In genomic region chr7:15945721-15946536, GRCm38 (mm10) we compare ENCODE assay signal across 8 mouse cellular contexts. TPM values are rescaled to one million over a fixed set of nuclear protein-coding genes. Genes with fewer than 3 reads are reported as not detected.
A peak's percentile ranks its signal among the peaks of the same experiment; 100 is the strongest.
DNase-seq lines count a peak whose midpoint lies in the region; ATAC-seq lines count a peak whose summit lies in the region.

TSS of gene Nop53 (minus strand) at chr7:15946074.

- no peaks in the 10 kb centered on the region for H3K27me3 ChIP-seq in hindbrain, embryonic 15.5 days

- H3K4me3 ChIP-seq in hindbrain, embryonic 15.5 days: peak within 1 kb of the TSS; percentile 78

- no peaks in the 10 kb centered on the region for H3K9me3 ChIP-seq in hindbrain, embryonic 15.5 days

- peak within 1 kb of the TSS; percentile 90 for H3K4me2 ChIP-seq in hindbrain, embryonic 15.5 days

- peak within 1 kb of the TSS; percentile 68 for H3K9ac ChIP-seq in hindbrain, embryonic 15.5 days

- 1% methylated on average over 59 of the region's 59 CpGs for WGBS in hindbrain, embryonic 15.5 days

- peaks cover 27% of the 10 kb centered on the region for H3K4me1 ChIP-seq in hindbrain, embryonic 15.5 days (replicated peaks)

- ATAC-seq in hindbrain, embryonic 15.5 days (ENCODE audit: low FRiP score, low read depth): peak; percentile 94

- DNase-seq in R1 (ENCODE audit: low read depth, low spot score): peak; percentile 99
- DNase-seq in cerebellum, postnatal 25 days: peak; percentile 97 to 98
- peak; percentile 94 to 98 for DNase-seq in frontal cortex, postnatal 36 days (ENCODE audit: low spot score in 2 of 2)
- peak; percentile 96 for DNase-seq in left cerebral cortex, adult 11 months (ENCODE audit: low spot score)
- DNase-seq in lung, postnatal 4 days: peak; percentile 92 to 93
- DNase-seq in retina, postnatal 7 days (ENCODE audit: low read depth, low spot score): peak; percentile 96
- peak; percentile 90 for DNase-seq in urinary bladder, adult 2 months (ENCODE audit: low spot score)

- H3K27ac ChIP-seq in hindbrain, embryonic 15.5 days (replicated peaks): peak within 1 kb of the TSS; percentile 99

- H3K36me3 ChIP-seq in hindbrain, embryonic 15.5 days: peaks cover 26% of the 10 kb centered on the region

RNA-seq across cellular contexts. Expression of gene Nop53, which starts in this region (rescaled TPM):
- polyA plus RNA-seq in hindbrain, embryonic 15.5 days (2015; fragmentation: Nextera tagmentation; extraction: Ambion mirVana): 110 and 114 TPM in 2 replicates
- polyA plus RNA-seq in urinary bladder, adult 2 months (2012; rRNA removed): 161 and 200 TPM in 2 replicates

Comparison
In these comparisons a context has a peak if more than half of its experiments do, and no peak if none do; other contexts are left out.
1. Peak in every context shown above with its lines: DNase-seq, ATAC-seq, H3K4me3 ChIP-seq and H3K27ac ChIP-seq.